Mouse (Mus musculus): ENCODE measurements around the gene Pdzd11.

Gene Pdzd11

DNA sequence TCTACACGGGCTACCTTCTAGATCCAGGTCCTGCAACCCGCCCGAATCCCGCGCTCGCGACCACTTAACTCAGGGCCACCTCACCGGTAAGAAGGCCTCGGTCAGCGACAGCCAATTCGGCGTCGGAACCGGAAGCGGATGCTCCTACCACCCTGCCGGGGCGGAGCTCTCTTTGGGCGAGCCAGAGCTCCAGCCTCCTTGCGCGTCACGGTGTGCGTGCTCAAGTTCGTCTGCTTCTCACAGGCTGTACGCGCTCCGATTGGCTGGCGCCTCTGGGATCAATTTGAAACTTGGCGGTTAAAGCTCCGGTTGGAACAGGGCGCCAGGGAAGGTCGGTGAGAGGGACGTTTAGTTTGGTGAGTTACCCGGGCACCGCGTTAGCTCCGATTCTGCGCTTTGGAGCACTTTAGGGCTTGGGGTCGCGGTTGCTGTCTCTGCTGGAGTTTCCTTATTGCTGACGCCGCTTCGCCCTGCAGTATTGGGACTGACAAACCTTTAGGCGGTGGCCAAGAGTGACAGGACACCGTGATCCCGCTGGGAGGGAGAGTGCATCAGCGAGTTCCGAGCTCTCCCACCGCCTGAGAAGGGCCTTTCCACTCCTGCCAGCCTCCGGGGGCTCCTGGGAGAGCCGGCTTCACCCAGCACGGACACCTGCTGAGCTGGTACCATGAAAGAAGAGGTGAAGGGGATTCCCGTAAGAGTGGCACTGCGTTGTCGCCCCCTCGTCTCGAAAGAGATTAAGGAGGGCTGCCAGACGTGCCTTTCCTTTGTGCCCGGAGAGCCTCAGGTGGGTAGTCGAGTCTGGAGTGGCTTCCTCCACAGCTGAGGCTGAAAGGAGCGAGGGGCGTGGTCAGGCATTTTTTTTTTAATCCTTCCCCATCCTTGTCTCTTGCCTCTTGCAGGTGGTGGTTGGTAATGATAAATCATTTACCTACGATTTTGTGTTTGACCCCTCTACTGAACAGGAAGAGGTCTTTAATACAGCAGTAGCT is at the start of gene Pdzd11:
Gene Pdzd11 (minus strand): TSS at position 767 of the 992 bp plus-strand sequence.
- peak; percentile 89 for DNase-seq (ENCODE audit: low read depth, low spot score)

DNA sequence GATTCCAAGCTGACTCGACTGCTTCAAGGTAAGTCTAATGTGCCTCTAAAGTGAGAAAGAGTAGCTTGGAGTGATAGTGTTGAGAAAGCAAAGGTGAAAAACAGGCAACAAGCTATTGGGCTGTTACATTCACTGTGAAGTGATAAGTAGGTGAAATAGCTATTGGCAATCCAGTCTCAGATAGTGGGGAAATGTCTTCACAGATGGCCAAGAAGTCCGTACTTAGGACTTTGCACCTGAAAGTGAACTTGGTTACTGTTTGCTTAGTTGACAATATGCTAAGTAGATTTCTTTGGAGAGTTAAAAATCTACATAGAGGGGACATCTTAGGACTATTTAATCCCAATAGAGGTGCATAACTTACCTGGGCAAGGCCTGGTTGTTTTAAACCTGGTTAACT is 38.5 kb upstream of the Pdzd11 start:
- DNase-seq (ENCODE audit: low read depth, low spot score), result no peak

DNA sequence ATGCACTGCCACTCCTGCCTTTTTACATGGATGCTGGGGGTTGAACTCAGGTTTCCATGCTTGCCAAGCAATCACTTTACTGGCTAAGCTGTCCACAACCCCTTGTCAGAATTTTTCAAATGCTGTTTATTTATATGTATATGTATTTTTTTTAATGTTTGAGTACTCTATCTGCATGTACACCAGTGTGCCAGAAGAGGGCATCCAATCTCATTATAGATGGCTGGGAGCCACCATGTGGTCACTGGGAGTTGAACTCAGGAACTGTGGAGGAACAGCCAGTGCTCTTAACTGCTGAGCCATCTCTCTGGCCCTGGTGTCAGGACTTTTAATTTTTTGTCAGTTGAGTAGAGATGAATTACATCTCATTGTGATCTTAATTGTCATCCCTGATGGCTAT is 26.5 kb upstream of the Pdzd11 start:
- DNase-seq (ENCODE audit: low read depth, low spot score), result no peak

DNA sequence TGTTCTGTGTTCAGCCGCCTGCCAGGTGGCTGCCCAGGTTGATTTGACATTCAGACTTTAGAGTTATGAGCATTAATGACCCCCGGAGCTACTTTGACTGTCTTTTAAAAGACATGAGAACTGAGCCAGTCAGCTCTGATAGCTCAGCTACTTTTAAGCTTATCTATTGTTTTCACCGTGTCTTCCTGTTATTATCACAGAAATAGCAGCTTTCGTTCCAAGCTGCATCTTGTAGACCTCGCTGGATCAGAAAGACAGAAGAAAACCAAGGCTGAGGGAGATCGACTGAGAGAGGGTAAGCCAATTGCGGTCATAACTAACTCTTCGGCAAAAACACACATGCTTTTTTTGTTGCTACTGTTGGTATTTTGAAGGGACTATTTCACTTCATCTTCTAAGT is 12.1 kb upstream of the Pdzd11 start:
- DNase-seq (ENCODE audit: low read depth, low spot score), result no peak

DNA sequence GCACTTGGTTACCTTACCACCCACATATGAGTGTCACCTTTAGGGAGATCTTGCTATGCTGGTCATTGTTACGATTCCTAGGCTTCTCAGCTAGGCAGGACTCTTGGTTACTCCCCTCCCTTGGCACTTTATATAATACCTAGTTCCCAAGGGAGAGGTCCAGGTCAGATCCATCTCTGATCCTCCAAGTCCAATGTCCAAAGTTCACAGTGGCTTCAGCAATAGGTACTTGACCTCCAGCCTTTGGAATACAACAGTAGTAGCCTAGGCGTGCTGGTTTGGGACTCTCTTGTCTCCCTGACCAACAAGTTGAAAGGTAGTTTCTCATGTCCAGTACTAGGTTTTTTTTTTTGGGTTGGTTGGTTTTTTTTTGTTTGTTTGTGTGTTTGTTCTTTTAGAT is 2.7 kb upstream of the Pdzd11 start:
- DNase-seq (ENCODE audit: low read depth, low spot score), result no peak

DNA sequence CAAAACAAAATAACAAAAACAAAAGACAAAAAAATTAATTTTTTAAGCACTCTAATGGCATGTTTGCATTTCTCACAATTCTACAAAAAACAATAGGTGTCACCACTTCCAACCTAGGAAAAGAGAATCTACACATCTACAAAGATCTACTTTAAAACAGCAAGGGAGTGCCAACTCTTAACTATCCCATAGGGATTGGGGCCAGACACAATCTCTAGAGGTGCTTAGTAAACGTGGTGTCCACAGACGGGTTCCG is 894 bp downstream of the Pdzd11 start, which contains the start of gene Kif4:
Gene Kif4 (plus strand): TSS at position 192 of the 256 bp plus-strand sequence.
- no peak for DNase-seq (ENCODE audit: low read depth, low spot score)

DNA sequence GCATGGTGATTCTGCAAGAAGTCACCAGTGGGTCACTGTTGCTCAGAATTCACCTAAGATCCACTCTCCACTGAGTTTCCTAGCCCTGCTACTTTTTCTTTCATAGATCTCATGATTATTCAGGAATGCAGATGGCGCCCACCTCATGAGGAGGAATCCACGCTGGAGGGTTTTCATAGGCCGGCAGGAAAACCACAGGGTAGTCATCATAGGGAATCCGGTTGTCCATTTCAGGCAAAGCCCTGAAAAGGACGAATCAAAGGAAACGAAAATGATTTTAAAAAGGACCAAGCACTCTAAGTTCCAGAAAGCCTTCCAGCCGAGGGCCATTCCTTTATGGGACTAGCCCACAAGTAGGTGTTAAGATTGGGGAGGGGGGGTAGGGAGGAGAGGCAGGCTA is 1.2 kb downstream of the Pdzd11 start:
- no peak for DNase-seq (ENCODE audit: low read depth, low spot score)

DNA sequence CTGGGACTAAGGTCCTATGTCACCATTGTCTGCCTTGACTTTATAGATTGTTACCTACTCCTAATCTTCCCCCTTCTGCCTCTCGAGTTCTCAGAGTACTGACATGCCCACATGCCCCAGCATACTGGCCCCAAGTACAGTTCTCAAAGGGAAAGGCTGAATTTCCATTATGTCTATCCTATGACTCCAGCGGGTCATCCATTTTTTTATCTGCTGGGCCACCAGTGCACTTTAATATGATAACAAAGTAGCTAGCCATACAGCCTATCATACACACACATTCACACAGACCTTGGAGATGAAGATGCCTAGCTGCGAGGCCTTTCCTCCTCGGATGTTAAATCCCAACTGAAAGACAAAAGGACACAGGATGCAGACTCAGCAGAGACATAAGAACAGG is 2.1 kb downstream of the Pdzd11 start:
- DNase-seq (ENCODE audit: low read depth, low spot score), result no peak

DNA sequence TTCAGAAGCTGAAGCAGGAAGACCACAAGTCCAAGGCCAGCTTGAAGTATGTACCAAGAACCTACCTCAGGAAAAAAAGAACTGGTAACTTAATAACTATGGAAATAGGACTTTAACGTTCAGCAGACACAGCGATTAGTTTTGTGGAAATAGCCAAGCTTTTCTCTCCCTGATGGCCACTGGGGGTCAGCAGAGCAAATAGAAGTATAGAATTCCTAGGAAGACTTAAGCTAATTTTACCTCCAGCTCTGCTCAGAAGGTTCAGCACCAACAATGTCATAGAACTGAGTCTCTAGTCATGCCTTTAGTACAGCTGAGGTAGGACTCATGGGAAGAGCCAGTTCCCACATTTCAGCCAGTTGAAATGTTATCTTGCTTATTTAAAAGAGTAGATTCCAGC is 5.0 kb downstream of the Pdzd11 start:
- no peak for DNase-seq (ENCODE audit: low read depth, low spot score)

DNA sequence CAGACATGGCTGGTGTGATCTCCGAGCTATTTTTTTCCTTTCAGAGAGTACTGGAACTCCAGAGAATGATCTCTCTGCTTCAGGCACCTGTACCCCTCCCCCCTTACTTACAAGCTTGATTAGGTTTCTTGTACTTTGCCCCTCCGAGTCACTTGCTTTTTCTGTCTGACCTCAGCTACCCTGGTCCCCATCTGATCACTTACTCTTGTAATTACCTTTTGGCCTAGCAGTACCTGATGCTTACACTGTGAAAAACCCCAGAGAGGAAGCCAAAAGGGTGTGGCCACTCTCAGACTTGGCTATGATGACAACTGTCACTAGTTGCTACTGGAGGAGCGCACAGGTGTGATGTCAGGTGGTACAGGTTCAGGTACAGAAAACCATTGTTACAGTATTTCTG is 7.9 kb downstream of the Pdzd11 start:
- DNase-seq (ENCODE audit: low read depth, low spot score), result no peak

DNA sequence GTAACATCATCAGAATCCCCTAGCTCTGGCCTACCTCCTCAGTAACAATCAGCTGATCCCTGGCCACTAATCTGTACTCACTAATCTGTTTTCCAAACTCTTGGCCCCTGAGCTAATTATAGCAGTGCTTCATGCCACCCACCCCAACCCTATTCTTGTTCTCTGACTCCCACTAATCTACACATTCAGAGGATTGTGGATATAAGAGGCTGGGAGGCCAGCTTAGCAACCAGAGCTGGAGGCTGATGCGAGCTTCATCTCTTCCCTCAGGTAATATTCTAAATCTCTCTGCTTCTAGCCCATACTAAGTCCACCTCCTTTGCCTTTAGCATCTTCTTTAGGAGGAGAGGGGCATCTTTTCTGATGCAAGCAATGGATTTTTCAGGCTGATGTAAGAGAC is 21.1 kb downstream of the Pdzd11 start, which contains the start of gene Arr3:
Gene Arr3 (plus strand): TSS at position 184 of the 400 bp plus-strand sequence.
- DNase-seq (ENCODE audit: low read depth, low spot score), result no peak

DNA sequence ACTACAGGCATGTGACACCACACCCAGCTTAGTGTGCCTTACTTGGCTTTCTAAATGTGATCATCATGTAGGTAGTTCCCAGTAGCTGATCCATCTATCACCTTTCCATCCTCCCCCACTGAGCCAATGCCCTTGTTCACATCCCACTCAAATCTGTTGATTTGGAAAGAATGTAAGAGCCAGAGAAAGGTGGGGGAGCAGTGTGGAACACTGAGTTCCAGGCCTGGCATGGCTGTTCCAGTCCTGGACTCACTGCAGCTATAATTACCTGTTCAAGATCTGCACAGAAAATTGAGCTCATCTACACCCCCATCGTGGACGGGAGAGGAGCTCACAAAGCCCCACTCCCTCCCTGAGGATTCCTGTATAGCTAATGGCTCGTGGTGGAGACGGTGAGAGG is 26.6 kb downstream of the Pdzd11 start:
- peak; percentile 51 for DNase-seq (ENCODE audit: low read depth, low spot score)

DNA sequence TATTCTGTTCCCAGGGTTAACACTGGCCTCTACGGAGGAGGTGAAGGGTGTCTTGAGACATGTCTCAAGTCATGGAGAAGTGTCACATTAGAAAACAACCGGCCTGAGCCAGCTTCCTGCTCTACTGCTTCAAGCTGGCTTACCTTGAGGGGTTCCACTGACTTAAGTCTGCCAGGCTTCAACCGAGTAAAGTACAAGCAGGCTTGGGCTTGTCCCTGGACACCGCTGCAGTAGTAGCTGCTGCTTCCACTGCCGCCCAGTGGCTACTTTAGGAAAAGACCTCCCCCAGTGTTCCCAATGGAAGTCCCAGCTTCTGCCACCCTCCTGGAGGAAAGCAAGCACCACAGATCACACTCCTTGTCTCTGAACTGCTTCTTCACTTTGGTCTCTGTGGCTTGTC is 28.9 kb downstream of the Pdzd11 start:
- peak; percentile 41 for DNase-seq (ENCODE audit: low read depth, low spot score)

DNA sequence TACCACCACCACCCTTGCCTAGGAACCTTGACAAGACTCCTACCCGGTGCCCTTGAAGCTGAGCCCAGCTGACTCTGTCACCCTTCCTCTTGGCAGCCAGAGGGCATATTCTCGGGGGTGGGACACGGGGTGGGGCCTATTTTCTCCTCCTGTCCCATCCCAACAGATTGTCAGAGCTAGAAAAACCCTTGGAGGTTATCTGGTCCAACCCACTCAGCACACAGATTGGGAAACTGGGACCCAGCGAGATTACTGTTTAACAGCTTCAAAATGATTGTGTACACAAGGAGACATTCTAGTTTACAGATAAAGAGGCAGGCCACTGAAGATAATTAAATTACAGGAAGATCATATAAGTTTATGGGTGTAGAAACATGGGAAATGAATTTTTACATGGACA is 31.6 kb downstream of the Pdzd11 start, which contains the start of gene P2ry4:
Gene P2ry4 (minus strand): TSS at position 79 of the 400 bp plus-strand sequence.
- DNase-seq (ENCODE audit: low read depth, low spot score), result no peak
